Mouse (Mus musculus): Measurements from ENCODE around the gene Lurap1. TPM values are rescaled to one million over a fixed set of nuclear protein-coding genes. Genes with fewer than 3 reads are reported as not detected.

Lurap1 gene
- total RNA-seq, 2 experiments from 2014 or later, result 23.5 to 29.6 TPM

GRCm38 (mm10) chr4:116162142-116162541 lies 11.0 kb upstream of the Lurap1 start:
- DNase-seq (ENCODE audit: low spot score in 2 of 2), result no peak

GRCm38 (mm10) chr4:116160769-116161168 lies 9.6 kb upstream of the Lurap1 start:
- DNase-seq (ENCODE audit: low spot score in 2 of 2), result peak in 1 of 2 experiments; percentile 53

- DNase-seq (ENCODE audit: low spot score in 2 of 2), result peak; percentile 54 to 59
These were observed 8.8 kb upstream of the Lurap1 start for GRCm38 (mm10) chr4:116159912-116160311.

- no peak for DNase-seq (ENCODE audit: low spot score in 2 of 2)
These were observed 6.7 kb upstream of the Lurap1 start for GRCm38 (mm10) chr4:116157882-116158281.

- no peak for DNase-seq (ENCODE audit: low spot score in 2 of 2)
These were observed 1.6 kb upstream of the Lurap1 start for GRCm38 (mm10) chr4:116152702-116153101.

GRCm38 (mm10) chr4:116150862-116151221 lies 296 bp downstream of the Lurap1 start:
- DNase-seq (ENCODE audit: low spot score in 2 of 2), result no peak

GRCm38 (mm10) chr4:116150156-116150861 lies 829 bp downstream of the Lurap1 start:
- peak; percentile 46 to 68 for DNase-seq (ENCODE audit: low spot score in 2 of 2)

GRCm38 (mm10) chr4:116149812-116150155 lies 1.4 kb downstream of the Lurap1 start:
- DNase-seq (ENCODE audit: low spot score in 2 of 2), result no peak

GRCm38 (mm10) chr4:116143891-116144717 lies 7.0 kb downstream of the Lurap1 start:
- peak; percentile 73 to 85 for DNase-seq (ENCODE audit: low spot score in 2 of 2)

GRCm38 (mm10) chr4:116143317-116143811 lies 7.8 kb downstream of the Lurap1 start:
- peak; percentile 37 to 53 for DNase-seq (ENCODE audit: low spot score in 2 of 2)

- DNase-seq (ENCODE audit: low spot score in 2 of 2), result no peak
These were observed 8.9 kb downstream of the Lurap1 start for GRCm38 (mm10) chr4:116142269-116142668.

GRCm38 (mm10) chr4:116141736-116142135 lies 9.4 kb downstream of the Lurap1 start:
- no peak for DNase-seq (ENCODE audit: low spot score in 2 of 2)

GRCm38 (mm10) chr4:116140801-116141574 lies 10.2 kb downstream of the Lurap1 start:
- no peak for DNase-seq (ENCODE audit: low spot score in 2 of 2)

GRCm38 (mm10) chr4:116137421-116137996 lies 13.6 kb downstream of the Lurap1 start:
- no peak for DNase-seq (ENCODE audit: low spot score in 2 of 2)

GRCm38 (mm10) chr4:116134990-116135389 lies 16.1 kb downstream of the Lurap1 start:
- no peak for DNase-seq (ENCODE audit: low spot score in 2 of 2)

GRCm38 (mm10) chr4:116133126-116133525 lies 18.0 kb downstream of the Lurap1 start:
- DNase-seq (ENCODE audit: low spot score in 2 of 2), result no peak

- no peak for DNase-seq (ENCODE audit: low spot score in 2 of 2)
These were observed 23.2 kb downstream of the Lurap1 start for GRCm38 (mm10) chr4:116127956-116128355.

GRCm38 (mm10) chr4:116125803-116126386 lies 25.2 kb downstream of the Lurap1 start:
- DNase-seq (ENCODE audit: low spot score in 2 of 2), result no peak

GRCm38 (mm10) chr4:116123602-116124519 lies 27.3 kb downstream of the Lurap1 start, which contains the start of the genes Rad54l and Pomgnt1:
Rad54l (minus strand) TSS chr4:116123690.
Pomgnt1 (plus strand) TSS chr4:116123840.
- peak; percentile 65 to 80 for DNase-seq (ENCODE audit: low spot score in 2 of 2)

- no peak for DNase-seq (ENCODE audit: low spot score in 2 of 2)
These were observed 28.4 kb downstream of the Lurap1 start for GRCm38 (mm10) chr4:116122762-116123161.
